In genomic region chr11:112834245-112835005, GRCm38 (mm10) we compare ENCODE assay signal across 23 mouse cellular contexts. TPM values are rescaled to one million over a fixed set of nuclear protein-coding genes. Genes with fewer than 3 reads are reported as not detected.
DNase-seq lines count a peak whose midpoint lies in the region; ATAC-seq and TF ChIP-seq lines count a peak whose summit lies in the region.
"Had no signal": no experiment of that assay in that cellular context is flagged by ENCODE, and none has a peak within 500 bp of the region (broad histone marks: within the 10 kb centered on the region; RNA-seq: fewer than 3 reads in every experiment).

No protein-coding gene starts in this region.

- 0 out of 2 replicates have a peak overlapping the region, but pooled peaks have one; percentile 23 for H3K27ac ChIP-seq in hindbrain, embryonic 10.5 days
- no peak overlapping the region for H3K27ac ChIP-seq in hindbrain, embryonic 12.5 days
- H3K27ac ChIP-seq in midbrain, embryonic 13.5 days = 0 out of 2 replicates have a peak overlapping the region, but pooled peaks have one; percentile 35
- H3K27ac ChIP-seq in midbrain, embryonic 11.5 days (ENCODE audit: low read depth, low read length) = no peak overlapping the region
- H3K27ac ChIP-seq in stomach, postnatal 0 days (replicated peaks) = no peak overlapping the region
- H3K27ac ChIP-seq: embryonic facial prominence, embryonic 15.5 days; forebrain, embryonic 12.5 days; hindbrain, postnatal 0 days; limb, embryonic 13.5 days; liver, embryonic 14.5 days; midbrain, embryonic 12.5 days; stomach, embryonic 15.5 days had no signal

- TF ChIP-seq CTCF in stomach, postnatal 0 days (IDR thresholded peaks at IDR 0.05; ENCODE audit: low read depth) = no peak

- no peak for ATAC-seq in hindbrain, embryonic 12.5 days (ENCODE audit: low FRiP score)
- no peak for ATAC-seq in midbrain, embryonic 13.5 days
- no peak for ATAC-seq in midbrain, embryonic 11.5 days (ENCODE audit: low FRiP score)
- ATAC-seq in frontal cortex, adult (ENCODE audit: low TSS enrichment) = no peak
- ATAC-seq in stomach, postnatal 0 days (ENCODE audit: low FRiP score, low TSS enrichment) = no peak
- ATAC-seq: hindbrain, postnatal 0 days had no signal

- TF ChIP-seq EP300 in stomach, postnatal 0 days (optimal IDR thresholded peaks at IDR 0.05) = no peak

- no peaks in the 10 kb centered on the region for H3K9me3 ChIP-seq in hindbrain, embryonic 10.5 days
- H3K9me3 ChIP-seq in hindbrain, embryonic 12.5 days (replicated peaks) = no peaks in the 10 kb centered on the region
- no peaks in the 10 kb centered on the region for H3K9me3 ChIP-seq in midbrain, embryonic 13.5 days
- H3K9me3 ChIP-seq in midbrain, embryonic 11.5 days (ENCODE audit: control insufficient read depth, low read length) = no peaks in the 10 kb centered on the region
- no peaks in the 10 kb centered on the region for H3K9me3 ChIP-seq in stomach, postnatal 0 days (ENCODE audit: control insufficient read depth, low read length)
- H3K9me3 ChIP-seq: embryonic facial prominence, embryonic 15.5 days; forebrain, embryonic 12.5 days; heart, embryonic 12.5 days; limb, embryonic 13.5 days; midbrain, embryonic 12.5 days; stomach, embryonic 15.5 days had no signal

- 67% methylated on average over 11 of the region's 11 CpGs for WGBS in hindbrain, embryonic 10.5 days
- 60% methylated on average over 11 of the region's 11 CpGs for WGBS in hindbrain, embryonic 12.5 days
- 67% methylated on average over 11 of the region's 11 CpGs for WGBS in midbrain, embryonic 13.5 days
- 71% methylated on average over 11 of the region's 11 CpGs for WGBS in midbrain, embryonic 11.5 days
- 50% methylated on average over 11 of the region's 11 CpGs for WGBS in stomach, postnatal 0 days

- H3K9ac ChIP-seq in hindbrain, embryonic 12.5 days = no peak overlapping the region
- H3K9ac ChIP-seq in midbrain, embryonic 13.5 days (replicated peaks) = no peak overlapping the region
- H3K9ac ChIP-seq in midbrain, embryonic 11.5 days (ENCODE audit: low read length) = no peak overlapping the region
- H3K9ac ChIP-seq in stomach, postnatal 0 days (ENCODE audit: low read length) = no peak overlapping the region
- H3K9ac ChIP-seq: embryonic facial prominence, embryonic 15.5 days; forebrain, embryonic 12.5 days; heart, embryonic 12.5 days; limb, embryonic 13.5 days; liver, embryonic 14.5 days; midbrain, embryonic 12.5 days; stomach, embryonic 15.5 days had no signal

- no peak for DNase-seq in hindbrain, embryonic 10.5 days (ENCODE audit: low spot score)
- DNase-seq in midbrain, embryonic 11.5 days (ENCODE audit: low spot score, missing footprints) = no peak
- DNase-seq in layer of hippocampus, adult 9-10 months (ENCODE audit: low spot score) = peak; percentile 8
- no peak for DNase-seq in stomach, postnatal 0 days (ENCODE audit: low spot score)
- DNase-seq: adrenal gland, postnatal 25 days; cerebellum, adult 9-11 months; gastrocnemius, postnatal 36 days; kidney, adult 11 months; kidney, postnatal 36 days; lung, postnatal 36 days; spleen, adult 18-20 months; thymus, postnatal 14 days had no signal

- H3K4me1 ChIP-seq in hindbrain, embryonic 10.5 days (replicated peaks) = peaks cover 54% of the 10 kb centered on the region
- peaks cover 21% of the 10 kb centered on the region for H3K4me1 ChIP-seq in hindbrain, embryonic 12.5 days
- peaks cover 30% of the 10 kb centered on the region for H3K4me1 ChIP-seq in midbrain, embryonic 13.5 days (replicated peaks)
- H3K4me1 ChIP-seq in midbrain, embryonic 11.5 days (ENCODE audit: control insufficient read depth, insufficient read depth, low read length) = peaks cover 17% of the 10 kb centered on the region
- no peaks in the 10 kb centered on the region for H3K4me1 ChIP-seq in stomach, postnatal 0 days (replicated peaks; ENCODE audit: control insufficient read depth, insufficient read depth)
- H3K4me1 ChIP-seq: heart, embryonic 12.5 days; stomach, embryonic 15.5 days had no signal

- H3K4me3 ChIP-seq in hindbrain, embryonic 10.5 days = no peak overlapping the region
- H3K4me3 ChIP-seq in hindbrain, embryonic 12.5 days = no peak overlapping the region
- no peak overlapping the region for H3K4me3 ChIP-seq in midbrain, embryonic 13.5 days (replicated peaks)
- no peak overlapping the region for H3K4me3 ChIP-seq in midbrain, embryonic 11.5 days (ENCODE audit: low read depth, low read length)
- no peak overlapping the region for H3K4me3 ChIP-seq in stomach, postnatal 0 days (ENCODE audit: low read depth, low read length)
- H3K4me3 ChIP-seq: embryonic facial prominence, embryonic 15.5 days; forebrain, embryonic 12.5 days; heart, embryonic 12.5 days; limb, embryonic 13.5 days; midbrain, embryonic 12.5 days; stomach, embryonic 15.5 days had no signal

- H3K4me2 ChIP-seq in hindbrain, embryonic 12.5 days (replicated peaks) = no peak overlapping the region
- H3K4me2 ChIP-seq in midbrain, embryonic 13.5 days (replicated peaks) = no peak overlapping the region
- H3K4me2 ChIP-seq in midbrain, embryonic 11.5 days = no peak overlapping the region
- no peak overlapping the region for H3K4me2 ChIP-seq in stomach, postnatal 0 days (replicated peaks; ENCODE audit: low read depth)
- H3K4me2 ChIP-seq: embryonic facial prominence, embryonic 15.5 days; forebrain, embryonic 12.5 days; heart, embryonic 12.5 days; limb, embryonic 13.5 days; midbrain, embryonic 12.5 days; stomach, embryonic 15.5 days had no signal

- peaks cover 10% of the 10 kb centered on the region for H3K27me3 ChIP-seq in hindbrain, embryonic 10.5 days (ENCODE audit: insufficient read depth, poor library complexity, severe bottlenecking)
- H3K27me3 ChIP-seq in hindbrain, embryonic 12.5 days = no peaks in the 10 kb centered on the region
- peaks cover 2% of the 10 kb centered on the region; the same call in 1 of the 2 replicates for H3K27me3 ChIP-seq in midbrain, embryonic 13.5 days
- H3K27me3 ChIP-seq in midbrain, embryonic 11.5 days (ENCODE audit: control insufficient read depth, insufficient read depth, low read length) = no peaks in the 10 kb centered on the region
- no peaks in the 10 kb centered on the region for H3K27me3 ChIP-seq in stomach, postnatal 0 days (ENCODE audit: control insufficient read depth, insufficient read depth, low read length)
- H3K27me3 ChIP-seq: embryonic facial prominence, embryonic 15.5 days; forebrain, embryonic 12.5 days; limb, embryonic 13.5 days; midbrain, embryonic 12.5 days; stomach, embryonic 15.5 days had no signal

- H3K36me3 ChIP-seq in hindbrain, embryonic 10.5 days = no peaks in the 10 kb centered on the region
- no peaks in the 10 kb centered on the region for H3K36me3 ChIP-seq in hindbrain, embryonic 12.5 days
- no peaks in the 10 kb centered on the region for H3K36me3 ChIP-seq in midbrain, embryonic 13.5 days
- no peaks in the 10 kb centered on the region for H3K36me3 ChIP-seq in midbrain, embryonic 11.5 days (ENCODE audit: control insufficient read depth, insufficient read depth, low read length)
- H3K36me3 ChIP-seq in stomach, postnatal 0 days (ENCODE audit: control insufficient read depth, insufficient read depth, low read length) = no peaks in the 10 kb centered on the region
- H3K36me3 ChIP-seq: embryonic facial prominence, embryonic 15.5 days; forebrain, embryonic 12.5 days; heart, embryonic 12.5 days; limb, embryonic 13.5 days; midbrain, embryonic 12.5 days; stomach, embryonic 15.5 days had no signal

RNA-seq across cellular contexts. Expression of gene Sox9, which starts 52.4 kb away (rescaled TPM):
- 91.5 and 138 TPM in 2 replicates for polyA plus RNA-seq in hindbrain, embryonic 10.5 days (2016; fragmentation: Nextera tagmentation; extraction: Ambion mirVana)
- 196 and 197 TPM in 2 replicates for polyA plus RNA-seq in hindbrain, embryonic 12.5 days (2016; fragmentation: Nextera tagmentation; extraction: Ambion mirVana)
- 71.5 and 83.9 TPM in 2 replicates for polyA plus RNA-seq in midbrain, embryonic 13.5 days (2015; fragmentation: Nextera tagmentation; extraction: Ambion mirVana)
- 106 and 107 TPM in 2 replicates for polyA plus RNA-seq in midbrain, embryonic 11.5 days (2014; fragmentation: Nextera tagmentation; extraction: Ambion mirVana)
- polyA plus RNA-seq in stomach, postnatal 0 days (2015; fragmentation: Nextera tagmentation; extraction: Ambion mirVana) = 26.7 and 27.0 TPM in 2 replicates

Comparison
In these comparisons a context has a peak if more than half of its experiments do, and no peak if none do; other contexts are left out.
1. H3K27ac ChIP-seq: peak in hindbrain, embryonic 10.5 days (single experiment) and midbrain, embryonic 13.5 days (single experiment); none in hindbrain, embryonic 12.5 days (single experiment), midbrain, embryonic 11.5 days (single experiment) and stomach, postnatal 0 days (single experiment).